Mouse (Mus musculus) olfactory bulb, adult 2 months (tissue): ENCODE measurements around the gene Tcp11l1.

Source experiments
- CTCF ChIP-seq: fragments of 200-500 bp; IDR thresholded peaks from 2 replicates; pipeline ENCODE4 v1.5.1; 2012; ENCODE audit warnings: low read depth, mild to moderate bottlenecking, low read length, moderate library complexity; ENCODE audit not compliant: insufficient read depth
- POLR2A ChIP-seq: fragments of 200-500 bp; IDR thresholded peaks from 2 replicates; pipeline ENCODE4 v1.6.1; 2012; ENCODE audit warnings: mild to moderate bottlenecking, low read depth, low read length, moderate library complexity; ENCODE audit not compliant: insufficient read depth

DNA sequence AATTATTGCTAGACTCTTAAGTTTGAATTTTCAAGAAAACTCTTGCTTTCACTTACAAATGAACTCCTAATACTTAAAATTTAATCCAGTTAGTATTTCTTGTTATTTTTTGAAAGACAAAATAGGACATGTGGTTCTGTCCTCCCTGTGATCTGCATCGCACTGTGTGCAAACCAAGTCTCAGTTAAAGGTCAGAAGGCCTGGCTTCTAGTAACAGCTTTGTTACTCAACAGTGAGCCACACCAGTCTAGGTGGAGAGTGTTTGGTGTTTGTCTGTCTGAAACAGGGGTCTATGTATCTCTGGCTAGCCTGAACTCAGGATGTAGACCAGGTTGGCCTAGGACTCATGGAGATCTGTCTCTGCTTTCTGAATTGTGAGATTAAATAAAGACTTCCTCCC lies 53.3 kb downstream of the Tcp11l1 start:
- TF ChIP-seq POLR2A = no peak
- no peak for TF ChIP-seq CTCF
